7 mouse cellular contexts compared by ENCODE assay signal in the genomic region with DNA sequence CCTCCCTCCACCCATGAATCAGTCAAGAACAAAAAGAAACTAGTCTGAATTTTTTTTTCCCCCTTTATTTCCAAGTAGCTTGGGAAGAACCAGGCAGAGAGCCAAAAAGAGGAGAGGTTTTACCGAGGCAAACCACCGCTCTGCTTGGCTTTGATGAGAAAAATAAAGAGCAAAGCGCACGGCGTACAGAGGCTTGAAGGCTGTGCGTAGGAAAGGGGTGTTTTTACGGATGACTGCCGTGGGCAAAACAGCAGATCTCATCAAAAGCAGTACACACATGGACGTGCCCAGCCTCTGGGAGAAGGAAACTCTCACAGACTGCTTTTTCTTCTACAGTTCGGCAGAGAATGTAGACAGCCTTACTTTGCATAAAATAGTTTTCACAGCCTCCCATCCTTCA.
A peak's percentile ranks its signal among the peaks of the same experiment; 100 is the strongest.
DNase-seq lines count a peak whose midpoint lies in the region; ATAC-seq lines count a peak whose summit lies in the region.

No protein-coding gene starts in this region.

- no peaks in the 10 kb centered on the region for H3K9me3 ChIP-seq in lung, embryonic 15.5 days
- no peaks in the 10 kb centered on the region for H3K9me3 ChIP-seq in forebrain, embryonic 13.5 days (replicated peaks)
- no peaks in the 10 kb centered on the region for H3K9me3 ChIP-seq in kidney, embryonic 15.5 days (replicated peaks)
- H3K9me3 ChIP-seq in midbrain, embryonic 14.5 days (ENCODE audit: control insufficient read depth, low read length) = no peaks in the 10 kb centered on the region

- H3K4me2 ChIP-seq in lung, embryonic 15.5 days = peak overlapping the region; percentile 41
- H3K4me2 ChIP-seq in forebrain, embryonic 13.5 days = peak overlapping the region; percentile 54
- peak overlapping the region; percentile 55 for H3K4me2 ChIP-seq in kidney, embryonic 15.5 days
- peak overlapping the region; percentile 31 for H3K4me2 ChIP-seq in midbrain, embryonic 14.5 days (ENCODE audit: low read length)

- no peak for DNase-seq in lung, postnatal 4 days
- DNase-seq in midbrain, embryonic 14.5 days = peak; percentile 82
- no peak for DNase-seq in adipocyte (ENCODE audit: low spot score)
- DNase-seq in spleen, postnatal 10 days (ENCODE audit: low spot score in 2 of 2) = no peak

- ATAC-seq in lung, embryonic 15.5 days (ENCODE audit: borderline replicate concordance, extremely low read depth, low FRiP score, low TSS enrichment) = no peak
- ATAC-seq in forebrain, embryonic 13.5 days = peak; percentile 84
- peak; percentile 66; the same call in 1 of the 2 replicates for ATAC-seq in kidney, embryonic 15.5 days (replicated peaks; ENCODE audit: low FRiP score)
- ATAC-seq in midbrain, embryonic 14.5 days (ENCODE audit: low FRiP score, low TSS enrichment) = no peak

- H3K36me3 ChIP-seq in lung, embryonic 15.5 days = no peaks in the 10 kb centered on the region
- H3K36me3 ChIP-seq in forebrain, embryonic 13.5 days (ENCODE audit: poor library complexity, severe bottlenecking) = no peaks in the 10 kb centered on the region
- H3K36me3 ChIP-seq in kidney, embryonic 15.5 days = no peaks in the 10 kb centered on the region
- H3K36me3 ChIP-seq in midbrain, embryonic 14.5 days (ENCODE audit: control insufficient read depth, insufficient read depth, low read length) = no peaks in the 10 kb centered on the region

- 0 out of 2 replicates have a peak overlapping the region, but pooled peaks have one; percentile 7 for H3K9ac ChIP-seq in lung, embryonic 15.5 days
- H3K9ac ChIP-seq in forebrain, embryonic 13.5 days = peak overlapping the region; percentile 48
- H3K9ac ChIP-seq in kidney, embryonic 15.5 days = no peak overlapping the region; the same call in 1 of the 2 replicates
- H3K9ac ChIP-seq in midbrain, embryonic 14.5 days (replicated peaks; ENCODE audit: low read length) = no peak overlapping the region

- H3K27ac ChIP-seq in lung, embryonic 15.5 days = 0 out of 2 replicates have a peak overlapping the region, but pooled peaks have one; percentile 16
- H3K27ac ChIP-seq in forebrain, embryonic 13.5 days = peak overlapping the region; percentile 63
- peak overlapping the region; percentile 51 for H3K27ac ChIP-seq in kidney, embryonic 15.5 days
- peak overlapping the region; percentile 67 for H3K27ac ChIP-seq in midbrain, embryonic 14.5 days (replicated peaks; ENCODE audit: low read depth, low read length)

- peaks cover 20% of the 10 kb centered on the region for H3K4me1 ChIP-seq in lung, embryonic 15.5 days
- peaks cover 22% of the 10 kb centered on the region for H3K4me1 ChIP-seq in forebrain, embryonic 13.5 days
- peaks cover 21% of the 10 kb centered on the region for H3K4me1 ChIP-seq in kidney, embryonic 15.5 days
- H3K4me1 ChIP-seq in midbrain, embryonic 14.5 days (ENCODE audit: control insufficient read depth, insufficient read depth, low read length) = peaks cover 11% of the 10 kb centered on the region; the same call in 1 of the 2 replicates

- no peaks in the 10 kb centered on the region for H3K27me3 ChIP-seq in lung, embryonic 15.5 days
- H3K27me3 ChIP-seq in forebrain, embryonic 13.5 days = no peaks in the 10 kb centered on the region
- H3K27me3 ChIP-seq in kidney, embryonic 15.5 days = no peaks in the 10 kb centered on the region; the same call in 1 of the 2 replicates
- H3K27me3 ChIP-seq in midbrain, embryonic 14.5 days (ENCODE audit: control insufficient read depth, insufficient read depth, low read length) = no peaks in the 10 kb centered on the region

- peak overlapping the region; percentile 11; the same call in 1 of the 2 replicates for H3K4me3 ChIP-seq in lung, embryonic 15.5 days
- peak overlapping the region; percentile 17 for H3K4me3 ChIP-seq in forebrain, embryonic 13.5 days
- peak overlapping the region; percentile 24 for H3K4me3 ChIP-seq in kidney, embryonic 15.5 days (replicated peaks)
- no peak overlapping the region for H3K4me3 ChIP-seq in midbrain, embryonic 14.5 days (replicated peaks; ENCODE audit: low read depth, low read length)

- 24% methylated on average over 10 of the region's 10 CpGs for WGBS in lung, embryonic 15.5 days
- 12% methylated on average over 10 of the region's 10 CpGs for WGBS in forebrain, embryonic 13.5 days
- 15% methylated on average over 10 of the region's 10 CpGs for WGBS in kidney, embryonic 15.5 days
- WGBS in midbrain, embryonic 14.5 days = 12% methylated on average over 10 of the region's 10 CpGs

Comparison
In these comparisons a context has a peak if more than half of its experiments do, and no peak if none do; other contexts are left out.
1. ATAC-seq: peak in forebrain, embryonic 13.5 days (single experiment) and kidney, embryonic 15.5 days (single experiment); none in lung, embryonic 15.5 days (single experiment) and midbrain, embryonic 14.5 days (single experiment).
2. H3K27ac ChIP-seq: peak in every context shown above with its lines; median percentile 67 in midbrain, embryonic 14.5 days; 63 in forebrain, embryonic 13.5 days; 51 in kidney, embryonic 15.5 days; 16 in lung, embryonic 15.5 days.
3. H3K9ac ChIP-seq: peak in lung, embryonic 15.5 days (single experiment) and forebrain, embryonic 13.5 days (single experiment); none in kidney, embryonic 15.5 days (single experiment) and midbrain, embryonic 14.5 days (single experiment).
4. Peak in every context shown above with its lines, with median percentiles within 50 percentile points of each other: H3K4me2 ChIP-seq.